Mouse (Mus musculus): ENCODE data around the gene Itgae.

Itgae gene

GRCm38 (mm10) chr11:73148209-73148608 lies 57.8 kb downstream of the Itgae start:
- DNase-seq, result no peak

- no peak for DNase-seq
These were observed 64.7 kb downstream of the Itgae start for GRCm38 (mm10) chr11:73155071-73155470.

- peak; percentile 54 for DNase-seq
These were observed 69.8 kb downstream of the Itgae start, which contains the start of gene P2rx5 for GRCm38 (mm10) chr11:73159957-73160810. Gene P2rx5 (plus strand): TSS chr11:73160421.

- peak; percentile 65 for DNase-seq
These were observed 70.4 kb downstream of the Itgae start for GRCm38 (mm10) chr11:73160811-73161200.

GRCm38 (mm10) chr11:73161616-73162015 lies 71.2 kb downstream of the Itgae start:
- DNase-seq, result no peak

GRCm38 (mm10) chr11:73162284-73162683 lies 71.9 kb downstream of the Itgae start:
- no peak for DNase-seq

GRCm38 (mm10) chr11:73168071-73168470 lies 77.7 kb downstream of the Itgae start:
- no peak for DNase-seq

GRCm38 (mm10) chr11:73168576-73168975 lies 78.2 kb downstream of the Itgae start:
- no peak for DNase-seq

- peak; percentile 84 for DNase-seq
These were observed 78.8 kb downstream of the Itgae start for GRCm38 (mm10) chr11:73169231-73169630.

- DNase-seq, result peak; percentile 93
These were observed 81.8 kb downstream of the Itgae start for GRCm38 (mm10) chr11:73172186-73172585.

GRCm38 (mm10) chr11:73175612-73176011 lies 85.2 kb downstream of the Itgae start:
- peak; percentile 90 for DNase-seq

- DNase-seq, result no peak
These were observed 85.8 kb downstream of the Itgae start for GRCm38 (mm10) chr11:73176186-73176585.

GRCm38 (mm10) chr11:73176608-73177508 lies 86.5 kb downstream of the Itgae start, which contains the start of the genes Emc6 and Tax1bp3:
Gene Emc6 (minus strand): TSS chr11:73177037.
Gene Tax1bp3 (plus strand): TSS chr11:73177083.
- peak; percentile 98 for DNase-seq

GRCm38 (mm10) chr11:73177509-73177875 lies 87.1 kb downstream of the Itgae start:
- DNase-seq, result peak; percentile 90

GRCm38 (mm10) chr11:73177895-73178294 lies 87.5 kb downstream of the Itgae start:
- DNase-seq, result no peak

GRCm38 (mm10) chr11:73185872-73186615 lies 95.7 kb downstream of the Itgae start:
- DNase-seq, result no peak

GRCm38 (mm10) chr11:73187231-73187630 lies 96.8 kb downstream of the Itgae start:
- DNase-seq, result no peak

GRCm38 (mm10) chr11:73193047-73193446 lies 102.7 kb downstream of the Itgae start:
- peak; percentile 31 for DNase-seq

- no peak for DNase-seq
These were observed 104.1 kb downstream of the Itgae start for GRCm38 (mm10) chr11:73194444-73194843.
